Mouse (Mus musculus) neural tube, embryonic 11.5 days (tissue): ENCODE measurements around the gene Dpm1. TPM values are rescaled to one million over a fixed set of nuclear protein-coding genes. Genes with fewer than 3 reads are reported as not detected.
A peak's percentile ranks its signal among the peaks of the same experiment; 100 is the strongest.

Experiments used
- ATAC-seq: fragments of 200-750 bp; cut with Nextera tagmentation; 2 replicates; pipeline ENCODE4 v1.8.0; 2017; ENCODE audit warnings: moderate number of reproducible peaks, mild to moderate bottlenecking, moderate TSS enrichment, moderate library complexity; ENCODE audit not compliant: insufficient read depth, low FRiP score, low TSS enrichment
- DNase-seq: peaks from one replicate; pipeline ENCODE4 v3.0.0-alpha.2; 2015; ENCODE audit warnings: low spot score
- H3K27ac ChIP-seq: fragments of 300-500 bp; sonication (generic); 2 replicates; pipeline ENCODE4 v1.5.1; 2014; ENCODE audit warnings: low read depth, mild to moderate bottlenecking, low read length
- H3K27me3 ChIP-seq: fragments of 300-500 bp; sonication (generic); 2 replicates; pipeline ENCODE4 v1.6.1; 2014; ENCODE audit warnings: mild to moderate bottlenecking, low read length, mixed read lengths; ENCODE audit not compliant: control insufficient read depth, insufficient read depth
- H3K36me3 ChIP-seq: fragments of 300-500 bp; sonication (generic); 2 replicates; pipeline ENCODE4 v1.6.1; 2014; ENCODE audit warnings: mild to moderate bottlenecking, low read length, moderate library complexity, mixed read lengths; ENCODE audit not compliant: control insufficient read depth, insufficient read depth
- H3K4me1 ChIP-seq: fragments of 300-500 bp; sonication (generic); 2 replicates; pipeline ENCODE4 v1.6.1; 2014; ENCODE audit warnings: low read length, mixed read lengths; ENCODE audit not compliant: control insufficient read depth, insufficient read depth
- H3K4me2 ChIP-seq: fragments of 300-500 bp; sonication (generic); 2 replicates; pipeline ENCODE4 v1.6.1; 2014; ENCODE audit warnings: low read depth, mild to moderate bottlenecking, moderate library complexity
- H3K4me3 ChIP-seq: fragments of 300-500 bp; sonication (generic); 2 replicates; pipeline ENCODE4 v1.5.1; 2014; ENCODE audit warnings: low read depth, low read length
- H3K9ac ChIP-seq: fragments of 300-500 bp; sonication (generic); 2 replicates; pipeline ENCODE4 v1.6.1; 2014; ENCODE audit warnings: mild to moderate bottlenecking, low read length
- H3K9me3 ChIP-seq: fragments of 300-500 bp; sonication (generic); 2 replicates; pipeline ENCODE4 v1.6.1; 2016; ENCODE audit warnings: low read length; ENCODE audit not compliant: control insufficient read depth
- WGBS: fragments of 180-500 bp; shearing (Covaris S2); extraction: QIAGEN DNeasy Blood & Tissue Kit; methylation state at CpG from one replicate; pipeline ENCODE4 v1.1.7; 2014; 5-methylcytosine and 5-hydroxymethylcytosine counted together
- polyA plus RNA-seq: library from polyadenylated mRNA; unstranded; fragments of >200 nt; fragmentation: Nextera tagmentation; extraction: Ambion mirVana; gene quantifications from 2 replicates; pipeline ENCODE4 v1.2.1, GENCODE M21; 2014

The Dpm1 gene
- polyA plus RNA-seq = 48.7 and 54.0 TPM in 2 replicates

DNA sequence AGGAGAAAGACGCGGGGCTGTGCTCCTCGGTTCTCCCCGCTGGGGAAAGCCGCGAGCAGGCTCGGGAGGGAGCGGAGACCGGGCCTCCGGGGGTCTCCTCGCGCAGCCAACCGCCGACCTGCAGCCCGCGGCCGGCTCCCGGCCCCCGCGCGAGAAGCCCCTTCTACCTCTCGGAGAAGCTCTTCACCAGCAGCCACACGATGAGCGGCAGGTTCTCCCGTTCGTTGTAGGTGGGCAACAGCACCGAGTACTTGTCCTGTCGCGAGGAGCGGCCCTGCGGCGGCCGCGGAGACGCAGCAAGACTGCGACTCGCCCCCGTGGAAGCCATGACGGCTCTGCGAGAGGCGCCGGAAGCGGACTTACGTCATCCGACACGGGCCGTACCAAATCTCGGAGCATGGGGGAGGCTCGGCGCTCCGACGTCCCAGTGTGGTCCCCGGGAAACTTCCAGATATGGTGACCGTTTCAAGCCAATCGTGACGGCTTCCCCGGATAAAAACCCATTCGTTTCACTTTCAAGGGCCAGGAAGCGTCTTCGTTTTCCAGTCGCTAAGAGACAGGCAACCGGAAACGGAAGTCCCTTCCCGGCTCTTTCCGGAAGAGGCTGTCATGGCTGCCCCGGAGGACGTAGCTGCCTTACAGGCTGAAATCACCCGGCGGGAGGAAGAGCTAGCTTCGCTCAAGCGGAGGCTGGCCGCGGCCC lies at the start of gene Dpm1, which contains the start of the genes Gm20716 and Mocs3:
Gene Dpm1 (minus strand): TSS at position 566 of the 703 bp plus-strand sequence.
Gene Gm20716 (minus strand): TSS at position 339 of the 703 bp plus-strand sequence.
Gene Mocs3 (plus strand): TSS at position 597 of the 703 bp plus-strand sequence.
- H3K9me3 ChIP-seq = no peaks in the 10 kb centered on the region
- peak within 1 kb of the TSS; percentile 87 for H3K9ac ChIP-seq
- peak within 1 kb of the TSS; percentile 75 for H3K27ac ChIP-seq
- no peaks in the 10 kb centered on the region for H3K27me3 ChIP-seq
- peaks cover 3% of the 10 kb centered on the region for H3K36me3 ChIP-seq
- H3K4me2 ChIP-seq = peak within 1 kb of the TSS; percentile 90
- under 1% methylated on average over 73 of the region's 73 CpGs for WGBS
- ATAC-seq = peak; percentile 78
- peak within 1 kb of the TSS; percentile 100 for H3K4me3 ChIP-seq
- DNase-seq = peak; percentile 89
- peaks cover 15% of the 10 kb centered on the region for H3K4me1 ChIP-seq

GRCm38 (mm10) chr2:168274374-168274935 lies 44.1 kb upstream of the Dpm1 start:
- H3K27me3 ChIP-seq = peaks cover 2% of the 10 kb centered on the region; the same call in 1 of the 2 replicates
- no peaks in the 10 kb centered on the region for H3K9me3 ChIP-seq
- no peak overlapping the region for H3K27ac ChIP-seq
- H3K4me3 ChIP-seq = no peak overlapping the region
- DNase-seq = peak; percentile 73
- no peaks in the 10 kb centered on the region for H3K36me3 ChIP-seq
- H3K4me2 ChIP-seq = no peak overlapping the region
- H3K9ac ChIP-seq = no peak overlapping the region
- no peaks in the 10 kb centered on the region for H3K4me1 ChIP-seq
- ATAC-seq = no peak
- 11% methylated on average over 11 of the region's 11 CpGs for WGBS

DNA sequence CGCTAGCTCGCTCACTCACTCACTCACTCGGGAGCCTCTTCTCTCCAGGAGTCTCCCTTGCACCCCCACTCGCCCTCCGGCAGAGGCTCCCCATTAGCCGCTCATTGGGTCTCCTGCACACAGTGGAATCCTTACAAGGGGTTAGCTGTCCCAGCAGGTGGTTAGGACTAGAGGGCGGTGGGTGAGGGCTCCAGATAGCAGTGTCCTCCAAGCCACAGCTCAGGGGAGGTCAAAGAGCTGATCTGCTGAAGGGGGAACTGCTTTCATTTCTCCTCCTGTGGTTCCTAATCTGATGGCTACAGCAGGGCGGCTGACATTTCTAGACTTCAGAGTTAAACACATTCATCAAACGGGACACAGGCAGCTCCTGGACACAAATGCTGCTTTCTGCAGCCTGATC lies 43.0 kb upstream of the Dpm1 start:
- no peak overlapping the region for H3K4me2 ChIP-seq
- H3K4me3 ChIP-seq = no peak overlapping the region
- H3K9me3 ChIP-seq = no peaks in the 10 kb centered on the region
- no peak overlapping the region for H3K27ac ChIP-seq
- no peak overlapping the region for H3K9ac ChIP-seq
- ATAC-seq (no peak), DNase-seq (no peak)
- no peaks in the 10 kb centered on the region for H3K4me1 ChIP-seq
- 48% methylated on average over 9 of the region's 9 CpGs for WGBS
- no peaks in the 10 kb centered on the region for H3K27me3 ChIP-seq
- H3K36me3 ChIP-seq = no peaks in the 10 kb centered on the region

DNA sequence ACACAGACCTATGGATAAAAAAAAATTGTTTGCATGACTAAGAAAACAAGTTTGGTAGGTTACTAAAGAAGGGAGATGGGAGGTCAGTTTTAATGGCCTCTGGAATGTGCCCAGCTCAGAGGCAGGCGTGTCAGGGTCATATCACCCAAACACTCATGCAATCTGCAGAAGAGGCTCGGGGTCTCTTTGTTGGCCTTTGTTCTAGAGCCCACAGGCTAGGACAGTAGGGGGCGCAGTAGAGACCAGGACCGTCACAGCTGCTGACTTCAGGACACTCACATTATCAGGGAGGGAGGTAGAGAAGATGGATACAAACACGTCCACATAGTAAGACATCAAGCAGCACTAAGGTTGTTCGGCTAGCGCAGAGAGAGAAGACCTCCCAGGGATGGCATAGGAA lies 37.6 kb upstream of the Dpm1 start:
- H3K9ac ChIP-seq = no peak overlapping the region
- 0 out of 2 replicates have a peak overlapping the region, but pooled peaks have one; percentile 15 for H3K4me2 ChIP-seq

DNA sequence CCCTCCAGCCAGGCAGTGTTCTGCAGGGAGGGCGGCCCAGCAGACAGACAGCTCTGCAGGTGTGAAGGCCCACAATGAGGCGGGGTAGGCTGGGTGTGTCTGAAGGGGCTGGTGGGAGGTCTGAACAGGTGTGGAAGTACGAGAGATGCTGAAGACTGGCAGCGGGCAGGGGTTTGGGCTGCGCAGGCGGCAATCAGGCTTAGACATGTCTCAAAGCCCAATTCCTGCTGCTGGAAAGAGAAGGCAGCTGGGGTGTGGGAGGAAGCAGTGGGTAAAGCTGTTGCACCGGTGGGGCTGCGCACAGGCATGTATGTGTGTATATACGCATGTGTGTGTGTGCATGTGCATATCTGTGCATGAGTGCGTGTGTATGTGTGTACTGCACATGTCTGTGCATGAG lies 30.5 kb upstream of the Dpm1 start:
- Histone ChIP-seq H3K4me2 (no peak overlapping the region), H3K27ac (no peak overlapping the region), H3K4me3 (no peak overlapping the region), H3K4me1 (no peaks in the 10 kb centered on the region), H3K9me3 (no peaks in the 10 kb centered on the region), H3K27me3 (no peaks in the 10 kb centered on the region), H3K36me3 (no peaks in the 10 kb centered on the region), H3K9ac (no peak overlapping the region)
- 92% methylated on average over 10 of the region's 10 CpGs for WGBS
- ATAC-seq (no peak), DNase-seq (no peak)

More for the DNA sequence above, 37.6 kb upstream of the Dpm1 start:
- H3K9me3 ChIP-seq = no peaks in the 10 kb centered on the region
- no peaks in the 10 kb centered on the region for H3K36me3 ChIP-seq
- no peaks in the 10 kb centered on the region for H3K4me1 ChIP-seq
- WGBS = 44% methylated on average over 7 of the region's 7 CpGs
- no peak overlapping the region for H3K27ac ChIP-seq
- ATAC-seq (no peak), DNase-seq (peak; percentile 72)
- H3K4me3 ChIP-seq = no peak overlapping the region
- H3K27me3 ChIP-seq = no peaks in the 10 kb centered on the region

DNA sequence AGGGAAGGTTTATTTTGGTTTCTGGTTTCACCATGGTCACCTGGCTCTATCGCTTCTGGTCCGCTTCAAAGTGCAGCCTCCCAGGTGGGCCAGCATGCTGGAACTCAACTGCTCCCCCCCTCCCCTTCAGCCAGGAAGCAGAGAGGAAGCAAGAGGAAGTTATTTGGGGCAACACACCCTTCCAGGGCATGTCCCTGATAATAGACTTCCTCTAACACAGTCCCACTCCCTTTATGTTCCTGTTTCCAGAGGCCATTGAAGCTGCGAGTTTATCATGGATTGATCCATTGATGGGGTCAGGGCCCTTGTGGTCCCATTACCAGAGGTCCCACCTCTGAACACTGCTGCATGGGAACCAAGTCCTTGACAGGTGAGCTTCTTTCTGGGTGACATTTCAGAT lies 29.7 kb upstream of the Dpm1 start:
- H3K36me3 ChIP-seq = no peaks in the 10 kb centered on the region
- H3K9me3 ChIP-seq = no peaks in the 10 kb centered on the region
- no peak overlapping the region for H3K4me2 ChIP-seq
- no peaks in the 10 kb centered on the region for H3K27me3 ChIP-seq
- H3K9ac ChIP-seq = no peak overlapping the region
- 89% methylated on average over 3 of the region's 3 CpGs for WGBS
- ATAC-seq (no peak), DNase-seq (no peak)
- no peak overlapping the region for H3K27ac ChIP-seq
- no peak overlapping the region for H3K4me3 ChIP-seq
- no peaks in the 10 kb centered on the region for H3K4me1 ChIP-seq

DNA sequence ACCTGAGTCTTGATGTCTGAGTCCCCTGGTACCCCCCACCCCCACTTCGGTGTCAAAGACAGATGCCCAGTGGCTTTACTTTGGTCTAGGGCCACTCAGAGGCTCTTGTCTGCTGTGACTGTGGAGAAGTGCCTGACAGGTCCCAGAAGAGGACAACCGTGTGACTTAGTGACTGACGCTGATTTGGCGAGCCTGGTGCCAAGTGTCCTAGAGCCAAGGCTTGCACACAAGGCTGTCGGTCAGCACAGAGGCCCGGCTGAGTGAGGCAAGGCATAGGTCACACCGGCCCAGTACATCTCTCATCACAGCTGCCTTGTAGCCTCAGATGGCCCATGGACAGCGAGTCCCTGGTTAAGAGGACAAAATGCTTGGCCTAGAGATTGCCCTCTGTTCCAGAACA lies 28.7 kb upstream of the Dpm1 start:
- Histone ChIP-seq H3K9ac (no peak overlapping the region), H3K4me3 (no peak overlapping the region), H3K4me2 (no peak overlapping the region), H3K27ac (no peak overlapping the region), H3K4me1 (no peaks in the 10 kb centered on the region), H3K9me3 (no peaks in the 10 kb centered on the region), H3K36me3 (no peaks in the 10 kb centered on the region), H3K27me3 (no peaks in the 10 kb centered on the region)
- WGBS = 95% methylated on average over 8 of the region's 8 CpGs
- ATAC-seq (no peak), DNase-seq (no peak)

DNA sequence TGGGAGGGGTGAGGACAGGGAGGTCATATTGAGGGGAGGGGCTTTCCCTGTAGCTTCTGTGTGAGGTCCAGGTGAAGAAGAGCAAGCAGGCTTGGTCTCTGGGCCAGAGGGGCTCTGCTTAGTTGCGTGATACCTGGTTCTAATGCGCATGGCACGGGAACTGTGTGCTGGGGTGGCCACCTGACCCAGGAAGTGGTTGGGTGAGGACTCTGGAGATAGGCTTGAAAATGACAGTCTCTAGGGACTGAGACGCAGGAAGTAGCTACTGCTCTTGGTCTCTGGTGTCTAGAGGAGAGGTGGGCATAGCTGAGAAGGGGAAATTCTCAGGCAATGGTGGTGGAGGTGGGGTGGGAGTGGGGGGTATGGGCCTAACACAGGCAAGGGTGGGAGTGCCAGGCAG lies 26.8 kb upstream of the Dpm1 start:
- H3K4me1 ChIP-seq = no peaks in the 10 kb centered on the region
- H3K9me3 ChIP-seq = no peaks in the 10 kb centered on the region
- no peak overlapping the region for H3K9ac ChIP-seq
- no peak overlapping the region for H3K4me3 ChIP-seq
- no peak overlapping the region for H3K4me2 ChIP-seq
- no peak overlapping the region for H3K27ac ChIP-seq
- WGBS = 82% methylated on average over 4 of the region's 4 CpGs
- no peaks in the 10 kb centered on the region for H3K27me3 ChIP-seq
- H3K36me3 ChIP-seq = no peaks in the 10 kb centered on the region
- no peak for DNase-seq
- no peak for ATAC-seq

GRCm38 (mm10) chr2:168256506-168256905 lies 26.1 kb upstream of the Dpm1 start:
- no peak overlapping the region for H3K4me2 ChIP-seq
- H3K27ac ChIP-seq = no peak overlapping the region
- H3K36me3 ChIP-seq = no peaks in the 10 kb centered on the region
- H3K9ac ChIP-seq = no peak overlapping the region
- WGBS = 82% methylated on average over 3 of the region's 3 CpGs
- H3K9me3 ChIP-seq = no peaks in the 10 kb centered on the region
- no peak for ATAC-seq
- no peak for DNase-seq
- no peaks in the 10 kb centered on the region for H3K27me3 ChIP-seq
- H3K4me3 ChIP-seq = no peak overlapping the region
- H3K4me1 ChIP-seq = no peaks in the 10 kb centered on the region
